ENCODE assay signal across 8 mouse cellular contexts in genomic region chr3:84260024-84260535, GRCm38 (mm10). TPM values are rescaled to one million over a fixed set of nuclear protein-coding genes. Genes with fewer than 3 reads are reported as not detected.
DNase-seq lines count a peak whose midpoint lies in the region; ATAC-seq and TF ChIP-seq lines count a peak whose summit lies in the region.

No protein-coding gene starts in this region.

- H3K9me3 ChIP-seq in hindbrain, embryonic 16.5 days (ENCODE audit: control insufficient read depth, low read length), result no peaks in the 10 kb centered on the region
- no peaks in the 10 kb centered on the region for H3K9me3 ChIP-seq in midbrain, embryonic 14.5 days (ENCODE audit: control insufficient read depth, low read length)

- H3K36me3 ChIP-seq in hindbrain, embryonic 16.5 days (ENCODE audit: control insufficient read depth, insufficient read depth, low read length), result no peaks in the 10 kb centered on the region
- no peaks in the 10 kb centered on the region for H3K36me3 ChIP-seq in midbrain, embryonic 14.5 days (ENCODE audit: control insufficient read depth, insufficient read depth, low read length)

- intact Hi-C loops in gastrocnemius, adult 2 months (cut with DNase I), result loop anchor here (5.0 kb wide), 1 partner anchor 33 kb away; no protein-coding TSS in a partner anchor

- no peak for TF ChIP-seq CTCF in gastrocnemius, adult 2 months (IDR thresholded peaks at IDR 0.05)

- H3K27ac ChIP-seq in gastrocnemius, adult 2 months, result peak overlapping the region; percentile 74
- peak overlapping the region; percentile 86 for H3K27ac ChIP-seq in hindbrain, embryonic 16.5 days (ENCODE audit: low read depth, low read length)
- H3K27ac ChIP-seq in midbrain, embryonic 14.5 days (replicated peaks; ENCODE audit: low read depth, low read length), result peak overlapping the region; percentile 95

- H3K4me1 ChIP-seq in hindbrain, embryonic 16.5 days (ENCODE audit: control insufficient read depth, insufficient read depth, low read depth, low read length), result peaks cover 22% of the 10 kb centered on the region
- peaks cover 46% of the 10 kb centered on the region for H3K4me1 ChIP-seq in midbrain, embryonic 14.5 days (ENCODE audit: control insufficient read depth, insufficient read depth, low read length)

- no peaks in the 10 kb centered on the region for H3K27me3 ChIP-seq in hindbrain, embryonic 16.5 days (replicated peaks; ENCODE audit: control insufficient read depth, insufficient read depth, low read length)
- no peaks in the 10 kb centered on the region for H3K27me3 ChIP-seq in midbrain, embryonic 14.5 days (ENCODE audit: control insufficient read depth, insufficient read depth, low read length)

- peak overlapping the region; percentile 92 for H3K4me2 ChIP-seq in hindbrain, embryonic 16.5 days (ENCODE audit: low read length)
- peak overlapping the region; percentile 92 for H3K4me2 ChIP-seq in midbrain, embryonic 14.5 days (ENCODE audit: low read length)

- WGBS in hindbrain, embryonic 16.5 days, result 6% methylated on average over 5 of the region's 8 CpGs
- WGBS in midbrain, embryonic 14.5 days, result 3% methylated on average over 8 of the region's 8 CpGs

- H3K4me3 ChIP-seq in gastrocnemius, adult 2 months, result peak overlapping the region; percentile 81
- peak overlapping the region; percentile 80 for H3K4me3 ChIP-seq in hindbrain, embryonic 16.5 days (ENCODE audit: low read length)
- H3K4me3 ChIP-seq in midbrain, embryonic 14.5 days (replicated peaks; ENCODE audit: low read depth, low read length), result peak overlapping the region; percentile 71

- peak; percentile 66 for ATAC-seq in hindbrain, embryonic 16.5 days
- peak; percentile 51 for ATAC-seq in midbrain, embryonic 14.5 days (ENCODE audit: low FRiP score, low TSS enrichment)

- peak overlapping the region; percentile 90 for H3K9ac ChIP-seq in hindbrain, embryonic 16.5 days (ENCODE audit: low read depth, low read length)
- peak overlapping the region; percentile 93 for H3K9ac ChIP-seq in midbrain, embryonic 14.5 days (replicated peaks; ENCODE audit: low read length)

- no peak for DNase-seq in gastrocnemius, adult 2 months
- no peak for DNase-seq in gastrocnemius, adult 8-10 months (ENCODE audit: low spot score in 2 of 2)
- DNase-seq in B cell, adult 2 months, result peak; percentile 25 to 27
- DNase-seq in cerebellum, postnatal 14 days, result peak; percentile 29 to 35
- DNase-seq in midbrain, embryonic 14.5 days, result peak; percentile 50
- no peak for DNase-seq in right cerebral cortex, postnatal 10 days (ENCODE audit: low spot score in 2 of 2)
- no peak for DNase-seq in spleen, postnatal 4 days (ENCODE audit: low spot score in 2 of 2)

RNA-seq across cellular contexts. Expression of gene Trim2, which starts 46.6 kb away (rescaled TPM):
- total RNA-seq in gastrocnemius, adult 2 months (2021), result 1 to 10 TPM; 1.2 to 2.0 TPM
- 1 to 10 TPM in 3 of 4 experiments, under 1 TPM in 1; 0.92 to 3.0 (median 1.8) TPM for total RNA-seq in gastrocnemius, adult 8-10 months (2022)
- 151 and 154 TPM in 2 replicates for polyA plus RNA-seq in hindbrain, embryonic 16.5 days (2015; fragmentation: Nextera tagmentation; extraction: Ambion mirVana)
- 144 and 154 TPM in 2 replicates for polyA plus RNA-seq in midbrain, embryonic 14.5 days (2014; fragmentation: Nextera tagmentation; extraction: Ambion mirVana)

Comparison
In these comparisons a context has a peak if more than half of its experiments do, and no peak if none do; other contexts are left out.
1. DNase-seq: peak in B cell, adult 2 months (2 of 2), cerebellum, postnatal 14 days (2 of 2) and midbrain, embryonic 14.5 days (single experiment); none in gastrocnemius, adult 2 months (single experiment), gastrocnemius, adult 8-10 months (0 of 2), right cerebral cortex, postnatal 10 days (0 of 2) and spleen, postnatal 4 days (0 of 2).
2. Peak in every context shown above with its lines, with median percentiles within 50 percentile points of each other: H3K27ac ChIP-seq and H3K4me3 ChIP-seq.